Mouse (Mus musculus) lung, embryonic 14.5 days (tissue): ENCODE results near the gene Slc38a6. TPM values are rescaled to one million over a fixed set of nuclear protein-coding genes. Genes with fewer than 3 reads are reported as not detected.

ENCODE experiments used
- ATAC-seq: fragments of 200-750 bp; cut with Nextera tagmentation; 2 replicates; pipeline ENCODE4 v1.8.0; 2017; ENCODE audit warnings: mild to moderate bottlenecking, moderate TSS enrichment, moderate library complexity; ENCODE audit not compliant: insufficient read depth
- DNase-seq: peaks from one replicate; pipeline ENCODE4 v3.0.0-alpha.2; 2015
- H3K27ac ChIP-seq: fragments of 300-500 bp; sonication (generic); 2 replicates; pipeline ENCODE4 v1.5.1; 2014; ENCODE audit warnings: low read depth, mild to moderate bottlenecking, moderate library complexity
- H3K27me3 ChIP-seq: fragments of 300-500 bp; sonication (generic); 2 replicates; pipeline ENCODE4 v1.6.1; 2014; ENCODE audit warnings: low read length, control low read depth; ENCODE audit not compliant: insufficient read depth
- H3K36me3 ChIP-seq: fragments of 300-500 bp; sonication (generic); 2 replicates; pipeline ENCODE4 v1.6.1; 2014; ENCODE audit warnings: control low read depth; ENCODE audit not compliant: insufficient read depth
- H3K4me1 ChIP-seq: fragments of 300-500 bp; sonication (generic); 2 replicates; pipeline ENCODE4 v1.6.1; 2014; ENCODE audit warnings: antibody characterized with exemption, control low read depth; ENCODE audit not compliant: insufficient read depth
- H3K4me2 ChIP-seq: fragments of 300-500 bp; sonication (generic); 2 replicates; pipeline ENCODE4 v1.6.1; 2014; ENCODE audit warnings: mild to moderate bottlenecking
- H3K4me3 ChIP-seq: fragments of 300-500 bp; sonication (generic); 2 replicates; pipeline ENCODE4 v1.5.1; 2014; ENCODE audit warnings: low read depth, low read length
- H3K9ac ChIP-seq: fragments of 300-500 bp; sonication (generic); 2 replicates; pipeline ENCODE4 v1.6.1; 2014
- H3K9me3 ChIP-seq: fragments of 300-500 bp; sonication (generic); 2 replicates; pipeline ENCODE4 v1.6.1; 2016; ENCODE audit warnings: low read depth, low read length, control low read depth
- CTCF ChIP-seq: IDR thresholded peaks from 2 replicates; pipeline ENCODE4 v1.5.1; 2016; ENCODE audit warnings: antibody characterized with exemption, low read depth
- WGBS: fragments of 180-500 bp; shearing (Covaris S2); extraction: QIAGEN DNeasy Blood & Tissue Kit; methylation state at CpG from one replicate; pipeline ENCODE4 v1.1.7; 2014; 5-methylcytosine and 5-hydroxymethylcytosine counted together
- polyA plus RNA-seq: library from polyadenylated mRNA; unstranded; fragments of >200 nt; fragmentation: Nextera tagmentation; extraction: Ambion mirVana; gene quantifications from 2 replicates; pipeline ENCODE4 v1.2.1, GENCODE M21; 2014

Gene Slc38a6
- polyA plus RNA-seq, 1 experiment from 2014 or later: 9.3 TPM

- DNase-seq: no peak
- H3K4me1 ChIP-seq: no peaks in the 10 kb centered on the region
- H3K9me3 ChIP-seq: no peaks in the 10 kb centered on the region
- no peaks in the 10 kb centered on the region for H3K36me3 ChIP-seq
- H3K4me2 ChIP-seq: no peak overlapping the region
- no peak for TF ChIP-seq CTCF
- H3K4me3 ChIP-seq: no peak overlapping the region
- no peak overlapping the region for H3K9ac ChIP-seq
- no peaks in the 10 kb centered on the region for H3K27me3 ChIP-seq
- H3K27ac ChIP-seq: no peak overlapping the region
- WGBS: 50% methylated on average over 5 of the region's 5 CpGs
- no peak for ATAC-seq
These were observed 70.7 kb downstream of the Slc38a6 start for GRCm38 (mm10) chr12:73357311-73357710.

- DNase-seq: no peak
- TF ChIP-seq CTCF: no peak
- Histone ChIP-seq H3K27me3 (no peaks in the 10 kb centered on the region), H3K4me2 (no peak overlapping the region), H3K4me3 (no peak overlapping the region), H3K27ac (no peak overlapping the region), H3K9ac (no peak overlapping the region), H3K36me3 (no peaks in the 10 kb centered on the region), H3K9me3 (no peaks in the 10 kb centered on the region), H3K4me1 (no peaks in the 10 kb centered on the region)
- ATAC-seq: no peak
- WGBS: 78% methylated on average over 3 of the region's 3 CpGs
These were observed 71.2 kb downstream of the Slc38a6 start for GRCm38 (mm10) chr12:73357736-73358135.

GRCm38 (mm10) chr12:73358640-73359039 lies 72.1 kb downstream of the Slc38a6 start:
- DNase-seq: peak; percentile 83
- no peak for TF ChIP-seq CTCF
- 55% methylated on average over 2 of the region's 2 CpGs for WGBS

GRCm38 (mm10) chr12:73359520-73359919 lies 72.9 kb downstream of the Slc38a6 start:
- DNase-seq (no peak), ATAC-seq (no peak)
- TF ChIP-seq CTCF: no peak
- no peak overlapping the region for H3K4me3 ChIP-seq
- no peak overlapping the region for H3K27ac ChIP-seq
- 56% methylated on average over 4 of the region's 4 CpGs for WGBS
- no peaks in the 10 kb centered on the region for H3K36me3 ChIP-seq
- H3K9me3 ChIP-seq: no peaks in the 10 kb centered on the region
- no peaks in the 10 kb centered on the region for H3K4me1 ChIP-seq
- no peak overlapping the region for H3K4me2 ChIP-seq
- no peak overlapping the region for H3K9ac ChIP-seq
- no peaks in the 10 kb centered on the region for H3K27me3 ChIP-seq

More at GRCm38 (mm10) chr12:73358640-73359039, 72.1 kb downstream of the Slc38a6 start:
- ATAC-seq: no peak
- no peaks in the 10 kb centered on the region for H3K4me1 ChIP-seq
- no peak overlapping the region for H3K4me2 ChIP-seq
- no peak overlapping the region for H3K9ac ChIP-seq
- H3K36me3 ChIP-seq: no peaks in the 10 kb centered on the region
- H3K27me3 ChIP-seq: no peaks in the 10 kb centered on the region
- H3K9me3 ChIP-seq: no peaks in the 10 kb centered on the region
- no peak overlapping the region for H3K4me3 ChIP-seq
- no peak overlapping the region for H3K27ac ChIP-seq

GRCm38 (mm10) chr12:73361201-73361600 lies 74.6 kb downstream of the Slc38a6 start:
- H3K4me2 ChIP-seq: no peak overlapping the region
- H3K36me3 ChIP-seq: no peaks in the 10 kb centered on the region
- 78% methylated on average over 11 of the region's 11 CpGs for WGBS
- no peak for TF ChIP-seq CTCF
- no peak overlapping the region for H3K27ac ChIP-seq
- DNase-seq (no peak), ATAC-seq (no peak)
- H3K9ac ChIP-seq: no peak overlapping the region
- H3K27me3 ChIP-seq: no peaks in the 10 kb centered on the region
- H3K4me1 ChIP-seq: no peaks in the 10 kb centered on the region
- no peaks in the 10 kb centered on the region for H3K9me3 ChIP-seq
- no peak overlapping the region for H3K4me3 ChIP-seq

- Histone ChIP-seq H3K9me3 (no peaks in the 10 kb centered on the region), H3K27ac (no peak overlapping the region), H3K4me1 (no peaks in the 10 kb centered on the region), H3K4me2 (no peak overlapping the region), H3K4me3 (no peak overlapping the region), H3K9ac (no peak overlapping the region), H3K36me3 (no peaks in the 10 kb centered on the region), H3K27me3 (no peaks in the 10 kb centered on the region)
- WGBS: 77% methylated on average over 6 of the region's 6 CpGs
- TF ChIP-seq CTCF: no peak
- no peak for ATAC-seq
- DNase-seq: no peak
These were observed 76.8 kb downstream of the Slc38a6 start for GRCm38 (mm10) chr12:73363401-73363800.

- Histone ChIP-seq H3K4me1 (no peaks in the 10 kb centered on the region), H3K9ac (no peak overlapping the region), H3K4me2 (no peak overlapping the region), H3K9me3 (no peaks in the 10 kb centered on the region), H3K27ac (no peak overlapping the region), H3K4me3 (no peak overlapping the region), H3K27me3 (no peaks in the 10 kb centered on the region), H3K36me3 (no peaks in the 10 kb centered on the region)
- no peak for TF ChIP-seq CTCF
- WGBS: 87% methylated on average over 3 of the region's 3 CpGs
- ATAC-seq (no peak), DNase-seq (no peak)
These were observed 77.4 kb downstream of the Slc38a6 start for GRCm38 (mm10) chr12:73363956-73364355.

GRCm38 (mm10) chr12:73366581-73366980 lies 80.0 kb downstream of the Slc38a6 start:
- H3K9me3 ChIP-seq: no peaks in the 10 kb centered on the region
- 83% methylated on average over 7 of the region's 7 CpGs for WGBS
- no peaks in the 10 kb centered on the region for H3K36me3 ChIP-seq
- H3K4me1 ChIP-seq: no peaks in the 10 kb centered on the region
- H3K9ac ChIP-seq: no peak overlapping the region
- ATAC-seq: no peak
- H3K27ac ChIP-seq: no peak overlapping the region
- no peak for TF ChIP-seq CTCF
- DNase-seq: no peak
- no peak overlapping the region for H3K4me3 ChIP-seq
- no peak overlapping the region for H3K4me2 ChIP-seq
- H3K27me3 ChIP-seq: no peaks in the 10 kb centered on the region
